Mouse (Mus musculus): ENCODE measurements around the gene Aldh1a2. TPM values are rescaled to one million over a fixed set of nuclear protein-coding genes. Genes with fewer than 3 reads are reported as not detected.

The Aldh1a2 gene
- total RNA-seq, 2 experiments from 2014 or later, result 13.3 to 19.9 TPM

GRCm38 (mm10) chr9:71283156-71283555 is 67.6 kb downstream of the Aldh1a2 start:
- DNase-seq, result no peak
- intact Hi-C loops (cut with DNase I), result no loop called here

DNA sequence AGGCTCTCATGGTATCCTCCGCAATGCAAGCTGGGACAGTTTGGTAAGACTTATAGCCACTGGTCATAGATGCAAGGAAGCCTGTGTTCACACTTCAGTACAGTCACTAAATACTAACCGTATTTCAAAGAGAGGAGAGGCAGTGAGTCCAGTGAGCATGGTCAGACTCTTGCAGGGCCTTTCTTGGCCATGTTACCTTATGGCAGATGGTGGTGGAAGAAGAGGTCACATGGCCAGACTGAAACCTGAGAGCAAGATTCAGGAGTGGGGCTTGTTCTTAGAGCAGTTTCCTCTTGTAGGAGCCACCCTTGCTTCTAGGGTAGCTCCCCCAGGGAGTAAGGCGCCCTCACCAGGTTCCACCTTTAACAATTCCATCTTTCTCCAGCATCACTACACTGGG is 69.6 kb downstream of the Aldh1a2 start:
- DNase-seq, result no peak
- intact Hi-C loops (cut with DNase I), result no loop called here

DNA sequence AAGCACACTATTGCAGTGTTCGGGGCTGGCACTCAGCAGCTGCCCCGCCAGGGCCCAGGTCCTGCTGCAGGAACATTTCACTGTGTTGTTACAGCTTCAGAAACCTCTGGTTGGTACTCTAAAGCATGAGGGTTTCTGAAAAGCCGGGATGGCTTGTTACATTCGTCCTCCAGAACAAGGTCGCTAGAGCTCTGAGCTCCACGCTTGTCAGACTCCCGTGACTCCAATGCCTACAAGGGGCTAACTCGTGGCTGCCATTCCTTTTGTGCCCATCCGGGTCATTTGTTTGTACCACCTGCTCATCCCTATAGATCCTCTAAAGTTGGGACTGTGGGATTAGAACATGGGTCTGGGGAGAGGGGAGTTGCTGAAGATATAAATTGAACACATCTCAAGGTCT is 70.8 kb downstream of the Aldh1a2 start:
- no peak for DNase-seq
- intact Hi-C loops (cut with DNase I), result no loop called here

DNA sequence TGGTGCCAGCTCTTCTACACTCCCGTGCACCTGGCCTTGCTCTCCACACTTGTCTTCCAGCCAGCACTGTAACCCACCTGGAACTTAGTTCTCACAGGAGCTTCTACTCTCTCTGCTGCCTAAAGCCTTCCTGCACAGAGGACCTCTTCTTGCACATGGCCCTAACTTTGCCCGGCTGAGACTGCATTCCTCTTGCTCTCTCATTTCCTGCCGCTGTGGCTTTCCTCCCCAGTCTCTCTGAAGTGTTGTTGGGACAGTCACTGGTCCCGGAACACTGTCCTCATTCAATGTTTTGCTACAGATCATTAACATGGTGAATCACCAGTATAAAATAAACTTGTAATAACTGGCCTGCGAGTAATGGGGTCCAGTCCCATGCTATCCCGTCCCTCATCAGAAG is 73.1 kb downstream of the Aldh1a2 start:
- intact Hi-C loops (cut with DNase I), result no loop called here
- DNase-seq, result no peak

DNA sequence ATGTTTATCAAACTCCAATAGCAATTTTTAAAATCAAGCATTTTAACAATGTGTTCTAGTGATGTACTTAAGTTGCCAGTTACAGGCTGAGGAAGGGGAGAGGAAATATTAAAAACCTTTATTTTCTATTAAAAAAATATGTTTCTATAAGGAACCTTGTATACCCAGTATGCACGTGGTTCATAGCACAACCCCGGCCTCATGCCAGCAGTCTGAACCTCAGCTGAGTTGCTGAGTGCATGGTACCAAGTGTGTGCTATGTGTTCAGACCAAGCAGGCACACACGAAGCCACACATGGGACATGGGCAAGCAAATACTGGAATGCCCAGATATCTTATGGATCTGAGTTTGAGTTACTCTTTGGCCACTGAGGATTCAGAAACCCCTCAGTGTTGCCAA is 74.2 kb downstream of the Aldh1a2 start:
- intact Hi-C loops (cut with DNase I), result no loop called here
- no peak for DNase-seq

GRCm38 (mm10) chr9:71290730-71291129 is 75.1 kb downstream of the Aldh1a2 start:
- no peak for DNase-seq
- intact Hi-C loops (cut with DNase I), result no loop called here

DNA sequence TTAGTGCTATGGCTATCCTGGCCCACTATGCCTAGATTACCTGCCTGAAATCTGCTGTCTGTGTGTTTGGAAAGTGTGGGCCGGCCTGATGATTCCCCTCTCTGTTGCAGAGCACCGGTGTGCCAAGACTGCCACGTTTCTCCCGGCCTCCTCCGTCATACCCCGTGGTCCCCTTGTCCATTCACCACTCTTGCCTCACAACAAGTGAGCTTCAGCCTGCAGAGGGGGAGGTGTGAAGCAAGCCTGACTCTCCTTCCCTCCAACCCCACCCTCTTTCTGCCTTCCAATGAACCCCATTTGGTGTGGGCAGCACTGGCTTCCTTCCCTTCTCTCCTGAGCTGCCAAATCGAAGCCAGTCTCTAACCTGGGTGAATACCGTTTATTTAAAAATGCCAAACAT is 79.9 kb downstream of the Aldh1a2 start:
- DNase-seq, result no peak
- intact Hi-C loops (cut with DNase I), result no loop called here

- no peak for DNase-seq
- intact Hi-C loops (cut with DNase I), result no loop called here
Measured at GRCm38 (mm10) chr9:71303594-71303993, 88.0 kb downstream of the Aldh1a2 start.

DNA sequence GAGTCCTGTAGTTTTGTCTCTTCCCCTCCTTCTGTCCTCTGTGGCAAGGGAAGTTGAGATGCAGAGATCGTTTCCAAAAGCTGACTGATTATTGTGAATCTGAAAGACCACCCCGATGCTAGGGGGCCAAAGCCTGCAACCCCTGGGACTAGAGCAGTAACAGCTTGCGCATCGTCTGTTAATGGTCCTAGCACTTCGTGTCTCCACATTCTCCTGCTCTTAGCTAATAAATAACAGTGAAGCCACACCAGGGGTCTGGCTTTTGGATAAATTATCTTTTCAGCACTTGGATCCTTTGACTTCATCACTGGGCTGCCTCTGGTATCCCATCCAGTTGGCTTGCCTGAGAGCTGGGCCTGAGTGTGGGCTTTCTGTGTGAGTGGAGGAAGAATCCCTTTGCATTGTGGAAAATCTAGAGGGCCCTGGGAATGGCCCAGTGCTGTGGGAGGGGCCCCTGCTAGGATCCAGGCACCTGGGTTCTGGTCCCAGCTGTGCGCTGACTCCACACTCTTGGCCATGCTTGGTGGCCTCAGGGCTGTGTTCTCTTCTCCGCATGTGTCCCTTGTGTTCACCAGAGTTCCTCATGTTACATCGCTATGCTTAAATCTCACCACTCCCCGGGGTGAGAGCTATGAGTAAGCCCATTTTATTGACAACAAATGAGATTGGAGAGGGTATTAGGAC is 91.7 kb downstream of the Aldh1a2 start:
- intact Hi-C loops (cut with DNase I), result no loop called here
- DNase-seq, result no peak

DNA sequence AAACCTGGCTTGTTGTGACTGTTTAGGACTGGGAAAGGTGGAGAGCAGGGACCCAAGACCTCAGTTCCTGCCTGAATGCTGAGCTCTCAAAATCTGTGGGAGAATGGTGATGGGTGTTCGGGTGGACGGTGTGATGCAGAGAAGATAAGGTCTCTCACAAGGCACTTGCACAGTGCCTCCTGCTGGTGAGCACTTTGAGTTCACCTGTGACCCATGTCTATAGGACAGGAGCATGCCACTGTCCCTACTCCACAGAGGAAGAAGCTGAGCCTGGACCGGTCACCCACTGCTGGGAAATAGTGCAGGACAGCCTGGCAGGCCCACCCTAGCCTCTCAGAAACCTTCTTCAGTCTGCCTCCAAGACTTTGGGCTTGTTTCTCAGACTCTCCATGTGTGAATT is 100.4 kb downstream of the Aldh1a2 start:
- no peak for DNase-seq
- intact Hi-C loops (cut with DNase I), result loop anchor here (5.0 to 10.0 kb wide), 2 partner anchors 41 to 101 kb away; partner anchors contain the start of gene Aldh1a2

GRCm38 (mm10) chr9:71317096-71317920 is 101.7 kb downstream of the Aldh1a2 start:
- DNase-seq, result peak; percentile 66 to 84
- intact Hi-C loops (cut with DNase I), result loop anchor here (5.0 to 10.0 kb wide), 2 partner anchors 40 to 103 kb away; partner anchors contain the start of gene Aldh1a2

GRCm38 (mm10) chr9:71317921-71318241 is 102.3 kb downstream of the Aldh1a2 start:
- DNase-seq, result peak in 1 of 2 experiments; percentile 18
- intact Hi-C loops (cut with DNase I), result loop anchor here (5.0 to 10.0 kb wide), 2 partner anchors 39 to 103 kb away; partner anchors contain the start of gene Aldh1a2

GRCm38 (mm10) chr9:71319776-71320175 is 104.2 kb downstream of the Aldh1a2 start:
- intact Hi-C loops (cut with DNase I), result loop anchor here (5.0 to 10.0 kb wide), 2 partner anchors 38 to 105 kb away; partner anchors contain the start of gene Aldh1a2
- peak; percentile 59 to 74 for DNase-seq

GRCm38 (mm10) chr9:71320246-71321155 is 104.9 kb downstream of the Aldh1a2 start:
- DNase-seq, result peak in 1 of 2 experiments; percentile 24
- intact Hi-C loops (cut with DNase I), result no loop called here

DNA sequence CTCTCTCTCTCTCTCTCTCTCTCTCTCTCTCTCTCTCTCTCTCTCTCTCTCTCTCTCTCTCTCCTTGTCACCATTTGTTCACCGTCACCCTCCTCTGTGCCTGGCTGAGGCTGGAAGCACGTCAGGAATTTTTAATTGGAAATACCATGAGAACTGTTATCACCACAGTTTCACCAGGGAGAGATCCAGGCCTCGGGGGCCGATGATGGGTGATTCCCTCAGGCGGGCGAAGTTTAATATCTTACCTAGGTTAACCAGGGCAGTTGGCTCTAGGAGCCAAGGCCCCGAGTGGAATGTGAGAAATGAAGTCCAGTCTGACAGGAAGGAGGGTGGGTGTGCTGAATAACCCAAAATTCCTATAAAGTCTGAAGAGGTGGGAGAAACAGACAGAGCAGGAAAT is 105.8 kb downstream of the Aldh1a2 start:
- DNase-seq, result no peak
- intact Hi-C loops (cut with DNase I), result no loop called here

DNA sequence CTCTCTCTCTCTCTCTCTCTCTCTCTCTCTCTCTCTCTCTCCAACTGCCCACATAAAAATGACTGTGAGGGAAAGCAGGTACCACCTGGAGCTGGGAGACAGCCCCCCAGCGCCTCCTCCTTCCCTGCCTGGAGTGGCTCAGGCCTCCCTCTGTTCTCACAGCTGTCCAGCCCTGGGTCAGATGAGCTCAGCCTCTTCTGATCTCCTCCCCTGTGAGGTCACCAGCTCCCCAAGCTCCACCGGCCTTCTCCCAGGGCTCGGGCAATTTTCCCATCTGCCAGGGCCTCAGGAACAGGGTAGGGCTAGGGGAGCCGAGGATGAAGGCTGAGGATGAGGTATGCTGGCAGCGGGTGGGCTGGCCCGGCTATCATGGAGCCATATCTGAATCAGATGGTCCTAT is 106.3 kb downstream of the Aldh1a2 start:
- DNase-seq, result peak; percentile 13 to 41
- intact Hi-C loops (cut with DNase I), result no loop called here

DNA sequence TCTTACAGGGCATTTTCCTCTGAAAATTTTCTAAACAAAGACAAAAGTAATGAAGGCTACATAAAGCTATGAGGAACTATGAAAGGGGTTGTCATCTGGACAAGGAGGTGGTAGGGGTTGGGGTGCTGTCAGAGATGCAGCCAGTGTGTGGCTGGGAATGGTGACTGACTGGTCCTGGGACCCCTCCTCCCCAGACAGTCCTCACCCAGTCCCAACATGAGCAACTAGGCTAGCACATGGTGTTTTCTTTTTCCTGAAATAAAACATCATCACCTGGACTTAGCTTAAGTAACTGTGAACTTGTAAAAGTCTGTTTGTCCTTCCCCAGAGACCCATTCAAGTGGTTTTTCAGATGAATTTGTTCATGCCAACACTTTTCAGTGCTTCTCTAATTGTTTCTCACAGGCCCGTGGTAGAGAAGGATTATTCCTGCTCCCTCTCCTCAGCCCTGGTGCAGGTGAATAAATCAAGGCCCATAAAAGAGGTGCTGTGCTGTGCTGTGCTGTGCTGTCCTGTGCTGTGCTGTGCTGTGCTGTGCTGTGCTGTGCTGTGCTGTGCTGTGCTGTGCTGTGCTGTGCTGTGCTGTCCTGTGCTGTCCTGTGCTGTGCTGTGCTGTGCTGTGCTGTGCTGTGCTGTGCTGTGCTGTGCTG is 107.8 kb downstream of the Aldh1a2 start:
- no peak for DNase-seq
- intact Hi-C loops (cut with DNase I), result no loop called here

- DNase-seq, result peak in 1 of 2 experiments; percentile 13
- intact Hi-C loops (cut with DNase I), result no loop called here
Measured at GRCm38 (mm10) chr9:71324060-71324459, 108.5 kb downstream of the Aldh1a2 start.

DNA sequence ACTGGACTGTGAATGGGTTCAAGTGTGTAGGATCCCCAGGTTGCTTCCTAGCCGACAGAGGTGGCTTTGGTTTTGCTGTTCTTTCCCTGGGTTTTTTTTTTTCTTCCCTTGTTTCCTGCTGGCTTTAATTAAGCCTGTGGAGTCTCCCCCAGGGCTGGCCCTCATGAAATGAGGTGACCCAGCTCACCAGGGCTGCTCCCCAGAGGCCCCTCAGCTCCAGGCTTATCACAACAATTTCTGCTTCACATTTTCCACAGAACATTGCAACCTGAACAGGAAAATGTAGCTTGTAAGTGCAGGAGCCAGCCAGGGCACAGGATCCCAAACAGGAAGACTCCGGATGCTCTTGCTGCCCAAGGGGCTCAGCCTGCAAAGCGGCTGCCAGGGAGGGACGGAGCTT is 110.7 kb downstream of the Aldh1a2 start:
- intact Hi-C loops (cut with DNase I), result no loop called here

DNA sequence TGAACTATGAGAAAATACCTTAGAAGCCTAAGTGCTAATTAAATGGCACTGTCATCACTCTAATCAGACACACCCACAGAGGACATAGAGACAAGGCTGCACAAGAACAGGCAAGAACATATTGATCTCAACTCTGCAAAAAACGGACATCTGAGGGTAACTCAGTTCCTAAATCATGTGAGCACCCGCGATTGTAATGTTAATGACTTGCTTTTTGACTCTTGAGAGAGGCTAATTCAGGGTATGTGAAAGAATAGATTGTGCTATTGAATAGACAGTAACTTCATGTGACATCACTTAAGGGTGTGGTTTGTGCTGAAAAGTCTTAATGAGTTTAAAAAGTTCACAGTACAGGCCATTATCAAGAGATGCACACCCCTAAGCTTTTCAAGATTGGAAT is 116.1 kb downstream of the Aldh1a2 start:
- intact Hi-C loops (cut with DNase I), result no loop called here
- DNase-seq, result no peak

More for the DNA sequence above, 110.7 kb downstream of the Aldh1a2 start:
- no peak for DNase-seq
